Mouse (Mus musculus): ENCODE results near the gene Lck. TPM values are rescaled to one million over a fixed set of nuclear protein-coding genes. Genes with fewer than 3 reads are reported as not detected.

The Lck gene
- total RNA-seq, 2 experiments from 2014 or later, result 2.5 to 2.7 TPM

Small RNA genes lying within 50 kb of the gene (microRNA-seq; reads per million reads assigned to microRNA genes)
- gene Mir8119, result 0 reads per million in 2 experiments

Other genes with a start within 250 kb of the Lck start
- 100 to 1,000 TPM; 121 to 127 TPM for gene Rbbp4, start 238.3 kb downstream of the Lck start, total RNA-seq (2021)
- 10 to 100 TPM; 23.8 to 26.4 TPM for gene Zbtb8os, start 237.9 kb downstream of the Lck start, total RNA-seq (2021)
- 1 to 10 TPM; 5.8 to 5.9 TPM for gene Zbtb8a, start 195.5 kb downstream of the Lck start, total RNA-seq (2021)
- 1 to 10 TPM; 4.5 to 4.6 TPM for gene Zbtb8b, start 132.8 kb downstream of the Lck start, total RNA-seq (2021)
- 10 to 100 TPM; 51.7 to 58.8 TPM for gene Bsdc1, start 112.1 kb downstream of the Lck start, total RNA-seq (2021)
- gene Tssk3, start 82.6 kb downstream of the Lck start, total RNA-seq (2021), result under 1 TPM; 0.25 to 0.37 TPM
- not detected for gene Fam229a, start 82.5 kb downstream of the Lck start, total RNA-seq (2021)
- gene Marcksl1, start 60.1 kb downstream of the Lck start, total RNA-seq (2021), result 100 to 1,000 TPM; 196 to 227 TPM
- gene Hdac1, start 30.9 kb downstream of the Lck start, total RNA-seq (2021), result 10 to 100 TPM; 28.5 to 31.6 TPM
- gene Fam167b, start 4.9 kb upstream of the Lck start, total RNA-seq (2021), result under 1 TPM in 1 of 2 experiments, not detected in 1; 0.50 TPM
- gene Eif3i, start 27.0 kb upstream of the Lck start, total RNA-seq (2021), result 100 to 1,000 TPM; 133 to 136 TPM
- gene Tmem234, start 27.0 kb upstream of the Lck start, total RNA-seq (2021), result 10 to 100 TPM; 96.6 to 96.8 TPM
- 1 to 10 TPM; 4.3 to 4.7 TPM for gene Dcdc2b, start 40.6 kb upstream of the Lck start, total RNA-seq (2021)
- 10 to 100 TPM; 29.8 to 37.0 TPM for gene Iqcc, start 45.5 kb upstream of the Lck start, total RNA-seq (2021)
- gene Ccdc28b, start 50.3 kb upstream of the Lck start, total RNA-seq (2021), result 10 to 100 TPM; 66.5 to 67.5 TPM
- gene Txlna, start 67.4 kb upstream of the Lck start, total RNA-seq (2021), result 10 to 100 TPM; 41.2 to 43.4 TPM
- 100 to 1,000 TPM in 1 of 2 experiments, 10 to 100 TPM in 1; 86.5 to 106 TPM for gene Kpna6, start 99.1 kb upstream of the Lck start, total RNA-seq (2021)
- gene Tmem39b, start 123.2 kb upstream of the Lck start, total RNA-seq (2021), result 10 to 100 TPM; 13.0 to 13.4 TPM
- 10 to 100 TPM; 87.6 to 88.7 TPM for gene Khdrbs1, start 168.7 kb upstream of the Lck start, total RNA-seq (2021)
- 100 to 1,000 TPM; 115 to 138 TPM for gene Ptp4a2, start 237.6 kb upstream of the Lck start, total RNA-seq (2021)